Mouse (Mus musculus): Measurements from ENCODE around the gene Spns1.

Spns1 gene

DNA sequence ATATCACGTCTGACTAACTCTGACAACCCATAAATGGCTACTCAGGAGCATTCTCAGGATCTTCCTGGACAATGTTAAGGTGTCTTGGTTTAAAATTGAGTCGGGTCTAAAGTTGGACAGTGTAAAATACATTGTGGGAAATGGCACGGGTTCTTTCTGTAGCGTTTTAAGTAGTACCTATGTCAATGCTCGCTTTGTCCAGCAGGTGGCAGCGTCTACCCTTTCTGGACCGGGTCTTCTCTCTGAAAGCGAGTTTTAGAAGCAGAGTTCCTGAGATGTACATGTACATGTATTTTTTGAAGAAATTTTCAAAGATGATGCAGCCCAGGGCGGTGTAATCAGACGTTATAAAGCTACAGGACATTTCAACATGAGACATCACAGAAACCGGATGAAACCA lies 53.5 kb downstream of the Spns1 start:
- TF ChIP-seq GATA4 (IDR thresholded peaks at IDR 0.05; ENCODE audit: insufficient replicate concordance, low read length) = no peak

All from liver, adult (tissue).